Mouse (Mus musculus): ENCODE data around the gene Man2a1. TPM values are rescaled to one million over a fixed set of nuclear protein-coding genes. Genes with fewer than 3 reads are reported as not detected.

Gene Man2a1
- total RNA-seq, 2 experiments from 2014 or later = 15.2 to 30.9 TPM

DNA sequence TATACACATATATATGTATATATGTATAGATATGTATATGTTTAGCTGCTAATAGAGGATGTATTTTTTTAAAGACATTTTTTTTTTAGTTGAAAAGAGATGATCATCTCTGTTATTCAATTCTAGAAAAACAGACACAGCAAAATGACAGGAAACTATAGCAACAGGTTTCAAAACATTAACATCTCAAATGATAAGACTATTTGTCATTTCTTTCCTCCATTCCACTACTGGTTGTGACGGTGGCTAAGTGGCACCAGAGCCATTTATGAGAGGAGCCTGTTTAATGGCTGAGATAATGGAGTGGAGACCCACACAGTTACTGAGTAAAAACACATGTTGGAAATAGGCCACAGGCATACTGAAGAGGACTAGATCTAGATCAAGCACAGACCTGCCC is 185.4 kb downstream of the Man2a1 start:
- ATAC-seq (replicated peaks; ENCODE audit: low FRiP score, poor library complexity, severe bottlenecking) = no peak

- no peak for ATAC-seq (replicated peaks; ENCODE audit: low FRiP score, poor library complexity, severe bottlenecking)
Observed at GRCm38 (mm10) chr17:64788301-64788700, 187.8 kb downstream of the Man2a1 start.

- ATAC-seq (replicated peaks; ENCODE audit: low FRiP score, poor library complexity, severe bottlenecking) = no peak
Observed at GRCm38 (mm10) chr17:64789175-64789574, 188.6 kb downstream of the Man2a1 start.

GRCm38 (mm10) chr17:64792076-64792475 is 191.5 kb downstream of the Man2a1 start:
- no peak for ATAC-seq (replicated peaks; ENCODE audit: low FRiP score, poor library complexity, severe bottlenecking)

GRCm38 (mm10) chr17:64792623-64793022 is 192.1 kb downstream of the Man2a1 start:
- ATAC-seq (replicated peaks; ENCODE audit: low FRiP score, poor library complexity, severe bottlenecking) = no peak

DNA sequence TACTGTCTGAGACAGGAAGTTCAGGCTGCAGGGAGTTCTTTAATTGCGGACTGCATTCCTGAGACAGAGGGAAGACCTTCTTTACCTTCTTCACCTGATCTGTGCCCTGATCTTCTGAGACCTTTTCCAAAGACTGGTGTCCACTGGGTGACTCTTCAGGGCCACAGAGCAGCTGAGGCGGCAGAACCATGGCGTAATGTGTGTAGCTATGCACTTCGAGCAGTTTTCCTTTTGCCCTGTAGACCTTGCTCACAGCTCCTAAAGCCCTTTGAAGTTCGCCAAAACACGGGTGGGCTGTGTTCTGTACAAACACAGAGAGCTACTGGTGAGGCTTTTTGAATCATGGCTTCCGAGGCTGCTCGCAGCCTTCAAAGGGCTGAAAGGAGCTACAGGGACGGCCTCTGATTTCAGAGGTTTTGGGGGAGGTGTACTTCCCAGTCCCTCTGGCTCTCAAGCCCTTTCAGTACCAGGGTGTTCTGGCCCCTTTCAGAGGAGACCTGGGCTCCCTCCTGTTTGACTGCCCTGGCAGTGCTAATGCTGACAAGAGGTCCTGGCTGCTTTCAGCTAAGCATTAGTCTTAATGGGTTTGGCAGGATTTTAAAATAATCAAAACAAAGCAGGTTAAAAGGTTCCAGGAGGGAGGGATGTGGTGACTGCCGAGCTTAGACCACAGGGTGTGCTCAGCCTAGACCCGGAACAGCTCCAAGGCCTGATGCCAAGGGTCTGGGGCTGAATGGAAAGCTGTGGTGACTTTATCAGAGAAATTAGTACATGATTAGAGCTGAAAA is 201.8 kb downstream of the Man2a1 start:
- ATAC-seq (replicated peaks; ENCODE audit: low FRiP score, poor library complexity, severe bottlenecking) = no peak

DNA sequence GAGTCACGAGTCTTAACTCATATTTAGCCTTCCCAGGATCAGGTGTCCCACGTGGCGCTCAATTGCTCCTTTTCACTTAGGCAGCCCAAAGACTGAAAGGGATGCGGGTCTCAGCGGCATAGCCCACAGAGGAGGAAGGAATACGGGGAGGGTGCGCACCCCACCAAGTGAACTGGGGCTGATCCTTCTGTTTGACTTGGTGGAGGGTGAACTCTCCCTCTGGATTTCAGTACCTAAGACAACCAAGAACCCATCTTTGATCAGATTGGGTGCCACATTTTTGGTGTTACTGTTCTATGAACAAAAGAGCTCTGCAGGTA is 202.4 kb downstream of the Man2a1 start:
- no peak for ATAC-seq (replicated peaks; ENCODE audit: low FRiP score, poor library complexity, severe bottlenecking)

Other genes with a start within 250 kb of the Man2a1 start
- gene 4930583I09Rik, start 235.3 kb downstream of the Man2a1 start, total RNA-seq (2015; ENCODE audit: low replicate concordance) = not detected in 2 replicates
- not detected in 2 replicates for gene 4930583I09Rik, start 235.3 kb downstream of the Man2a1 start, total RNA-seq (2017; ENCODE audit: low replicate concordance)

All from erythroblast, adult 5-6 weeks (primary cell).